Mouse (Mus musculus): Measurements from ENCODE around the gene Bloc1s6.

GRCm38 (mm10) chr2:122739023-122739422, 720 bp downstream of the Bloc1s6 start:
- TF ChIP-seq POLR2A (IDR thresholded peaks at IDR 0.05; ENCODE audit: extremely low read depth, insufficient read depth, low read length) (no peak), CTCF (IDR thresholded peaks at IDR 0.05; ENCODE audit: low read depth, low read length) (no peak)

Measured in liver, adult 2 months (tissue).